Mouse (Mus musculus) cerebellum, adult 2 months (tissue): ENCODE measurements at regions not wholly inside any gene's neighbourhood (a gene's known extent, or its start where the extent isn't known, plus 50 kb on each side); places are given as distances from the start of the nearest gene placed in this dataset.

ENCODE experiments used
- CTCF ChIP-seq: fragments of 200-500 bp; IDR thresholded peaks from 2 replicates; pipeline ENCODE4 v1.5.1; 2011; ENCODE audit warnings: low read depth, mild to moderate bottlenecking, control low read depth, low read length, moderate library complexity, borderline replicate concordance; ENCODE audit not compliant: insufficient read depth
- POLR2A ChIP-seq: fragments of 200-500 bp; IDR thresholded peaks from 2 replicates; pipeline ENCODE4 v1.6.1; 2011; ENCODE audit warnings: low read length, control low read depth, borderline replicate concordance; ENCODE audit not compliant: insufficient read depth

GRCm38 (mm10) chr13:97626116-97626515 lies 134.3 kb downstream of the Gm10260 start:
- no peak for TF ChIP-seq CTCF
- no peak for TF ChIP-seq POLR2A
